Mouse (Mus musculus) MEL (cell line): ENCODE measurements around the gene Osbpl9. TPM values are rescaled to one million over a fixed set of nuclear protein-coding genes. Genes with fewer than 3 reads are reported as not detected.

ENCODE experiments used
- DNase-seq: peaks from one replicate; pipeline ENCODE4 v3.0.0; 2011; ENCODE audit warnings: low read depth, low spot score
- H3K27ac ChIP-seq: 2 replicates; pipeline ENCODE4 v1.5.1; 2012; ENCODE audit warnings: low read depth, mild to moderate bottlenecking, control low read depth, low read length, moderate library complexity; ENCODE audit not compliant: control insufficient read depth
- H3K27me3 ChIP-seq, 2 experiments: fragments of 150-350 bp in 1 of 2; sonication (generic) in 1 of 2; 2 replicates each; pipeline ENCODE4 v1.6.1; 2012; ENCODE audit warnings: low read length in 2 of 2, mild to moderate bottlenecking in 2 of 2, improper control_type of control experiment in 1 of 2, moderate library complexity in 1 of 2; ENCODE audit not compliant: insufficient read depth in 2 of 2, control insufficient read depth in 1 of 2
- H3K36me3 ChIP-seq, 2 experiments: 2 replicates each; pipeline ENCODE4 v1.6.1; 2012 to 2014; ENCODE audit warnings: low read length in 2 of 2, improper control_type of control experiment in 1 of 2, inconsistent platforms in 1 of 2, mild to moderate bottlenecking in 1 of 2; ENCODE audit not compliant: insufficient read depth in 2 of 2, control insufficient read depth in 1 of 2
- H3K4me1 ChIP-seq, 2 experiments: fragments of 150-350 bp in 1 of 2; sonication (generic) in 1 of 2; 2 replicates each; pipeline ENCODE4 v1.6.1; 2012; ENCODE audit warnings: low read length in 2 of 2, improper control_type of control experiment in 1 of 2, mild to moderate bottlenecking in 1 of 2; ENCODE audit not compliant: insufficient read depth in 2 of 2, control insufficient read depth in 1 of 2
- H3K4me3 ChIP-seq, 2 experiments: fragments of 150-350 bp in 1 of 2; sonication (generic) in 1 of 2; 2 replicates each; pipeline ENCODE4 v1.5.1; 2012; ENCODE audit warnings: low read depth in 2 of 2, low read length in 2 of 2, mild to moderate bottlenecking in 2 of 2, moderate library complexity in 2 of 2, control low read depth in 1 of 2, improper control_type of control experiment in 1 of 2; ENCODE audit not compliant: control insufficient read depth in 1 of 2, insufficient read depth in 1 of 2
- H3K79me2 ChIP-seq: 2 replicates; pipeline ENCODE4 v1.6.1; 2012; ENCODE audit warnings: mild to moderate bottlenecking, low read length, moderate library complexity; ENCODE audit not compliant: control insufficient read depth, poor library complexity, insufficient read depth
- H3K9ac ChIP-seq: 2 replicates; pipeline ENCODE4 v1.6.1; 2012; ENCODE audit warnings: low read depth, mild to moderate bottlenecking, control low read depth, low read length, moderate library complexity; ENCODE audit not compliant: control insufficient read depth, poor library complexity, severe bottlenecking
- H3K9me3 ChIP-seq: fragments of 150-350 bp; sonication (generic); replicated peaks from 2 replicates; pipeline ENCODE4 v1.6.1; 2012; ENCODE audit warnings: mild to moderate bottlenecking, low read length, improper control_type of control experiment, moderate library complexity; ENCODE audit not compliant: insufficient read depth
- BHLHE40 ChIP-seq: IDR thresholded peaks from 2 replicates; pipeline ENCODE4 v1.6.1; 2012; ENCODE audit warnings: low read depth, mild to moderate bottlenecking, inconsistent platforms, low read length, improper control_type of control experiment, borderline replicate concordance
- E2F4 ChIP-seq: IDR thresholded peaks from 2 replicates; pipeline ENCODE4 v1.6.1; 2011; ENCODE audit warnings: low read depth, low read length, improper control_type of control experiment, borderline replicate concordance
- ELF1 ChIP-seq: IDR thresholded peaks from 2 replicates; pipeline ENCODE4 v1.6.1; 2014; ENCODE audit warnings: low read depth, mild to moderate bottlenecking, inconsistent platforms, low read length, improper control_type of control experiment, moderate library complexity
- EP300 ChIP-seq, 2 experiments: IDR thresholded peaks; 2 replicates each; pipeline ENCODE4 v1.6.1; 2011; ENCODE audit warnings: improper control_type of control experiment in 2 of 2, low read length in 2 of 2, low read depth in 1 of 2, mild to moderate bottlenecking in 1 of 2
- GATA1 ChIP-seq: IDR thresholded peaks from 2 replicates; pipeline ENCODE4 v1.6.1; 2011; ENCODE audit warnings: low read depth, low read length, improper control_type of control experiment
- HCFC1 ChIP-seq: IDR thresholded peaks from 2 replicates; pipeline ENCODE4 v1.6.1; 2012; ENCODE audit warnings: low read depth, mild to moderate bottlenecking, inconsistent platforms, low read length, improper control_type of control experiment, moderate library complexity
- JUND ChIP-seq: IDR thresholded peaks from 2 replicates; pipeline ENCODE4 v1.6.1; 2011; ENCODE audit warnings: low read depth, mild to moderate bottlenecking, improper control_type of control experiment, low read length
- KAT2A ChIP-seq: conservative IDR thresholded peaks from 2 replicates; pipeline ENCODE4 v1.6.1; 2012; ENCODE audit warnings: low read depth, low read length, improper control_type of control experiment, inconsistent platforms
- MAFK ChIP-seq: IDR thresholded peaks from 2 replicates; pipeline ENCODE4 v1.6.1; 2011; ENCODE audit warnings: low read depth, mild to moderate bottlenecking, low read length, improper control_type of control experiment, borderline replicate concordance
- MAZ ChIP-seq: IDR thresholded peaks from 2 replicates; pipeline ENCODE4 v1.6.1; 2012; ENCODE audit warnings: low read depth, mild to moderate bottlenecking, inconsistent platforms, low read length, improper control_type of control experiment
- MEF2A ChIP-seq: IDR thresholded peaks from 2 replicates; pipeline ENCODE4 v1.6.1; 2014; ENCODE audit warnings: low read depth, mild to moderate bottlenecking, inconsistent platforms, low read length, improper control_type of control experiment; ENCODE audit not compliant: poor library complexity, insufficient replicate concordance, severe bottlenecking; ENCODE audit errors: extremely low read depth
- MYC ChIP-seq: IDR thresholded peaks from 2 replicates; pipeline ENCODE4 v1.6.1; 2011; ENCODE audit warnings: low read depth, mild to moderate bottlenecking, low read length, improper control_type of control experiment, moderate library complexity
- NRF1 ChIP-seq: IDR thresholded peaks from 2 replicates; pipeline ENCODE4 v1.6.1; 2014; ENCODE audit warnings: low read depth, mild to moderate bottlenecking, inconsistent platforms, low read length, improper control_type of control experiment, moderate library complexity; ENCODE audit not compliant: poor library complexity, insufficient read depth, severe bottlenecking
- POLR2AphosphoS2 ChIP-seq: IDR thresholded peaks from 2 replicates; pipeline ENCODE4 v1.6.1; 2011; ENCODE audit warnings: low read length, improper control_type of control experiment
- SIN3A ChIP-seq: IDR thresholded peaks from 2 replicates; pipeline ENCODE4 v1.6.1; 2012; ENCODE audit warnings: low read length, improper control_type of control experiment, inconsistent platforms
- TCF12 ChIP-seq: IDR thresholded peaks from 2 replicates; pipeline ENCODE4 v1.6.1; 2014; ENCODE audit warnings: low read depth, mild to moderate bottlenecking, inconsistent platforms, low read length, improper control_type of control experiment, moderate library complexity
- ZC3H11A ChIP-seq: IDR thresholded peaks from 2 replicates; pipeline ENCODE4 v1.6.1; 2012; ENCODE audit warnings: low read depth, mild to moderate bottlenecking, inconsistent platforms, low read length, improper control_type of control experiment
- ZKSCAN1 ChIP-seq: IDR thresholded peaks from 2 replicates; pipeline ENCODE4 v1.6.1; 2012; ENCODE audit warnings: low read depth, mild to moderate bottlenecking, inconsistent platforms, low read length, improper control_type of control experiment, moderate library complexity
- ZMIZ1 ChIP-seq: IDR thresholded peaks from 2 replicates; pipeline ENCODE4 v1.6.1; 2012; ENCODE audit warnings: low read depth, mild to moderate bottlenecking, inconsistent platforms, low read length, improper control_type of control experiment, moderate library complexity
- ZNF384 ChIP-seq: IDR thresholded peaks from 2 replicates; pipeline ENCODE4 v1.6.1; 2012; ENCODE audit warnings: low read depth, mild to moderate bottlenecking, inconsistent platforms, low read length, improper control_type of control experiment
- polyA plus RNA-seq, 2 experiments: library from polyadenylated mRNA; stranded (reverse) in 1 of 2; unstranded in 1 of 2; fragments of >175 nt in 1 of 2; fragments of >200 nt in 1 of 2; gene quantifications; 2 replicates each; pipeline versions ENCODE4 v1.2.1 to v1.2.4; 2012; ENCODE audit warnings: low replicate concordance in 2 of 2, low read depth in 1 of 2; ENCODE audit not compliant: insufficient read length in 2 of 2, insufficient read depth in 1 of 2, missing spikeins in 1 of 2
- total RNA-seq: library from RNA; depleted of rRNA; stranded (reverse); fragments of 300-350 nt; gene quantifications from 2 replicates; pipeline ENCODE4 v1.2.3, GENCODE M21; 2012

Osbpl9 gene
- total and polyA plus RNA-seq, 3 experiments: 14.9 to 42.6 TPM; not detected in 1

- DNase-seq: no peak
- H3K9ac ChIP-seq: no peak overlapping the region
- no peaks in the 10 kb centered on the region for H3K79me2 ChIP-seq
- no peaks in the 10 kb centered on the region for H3K4me1 ChIP-seq
- no peaks in the 10 kb centered on the region for H3K36me3 ChIP-seq
- TF ChIP-seq ELF1 (no peak), MYC (no peak), KAT2A (no peak), BHLHE40 (no peak), E2F4 (no peak), GATA1 (no peak), ZC3H11A (no peak), NRF1 (no peak), ZNF384 (no peak), TCF12 (no peak), ZMIZ1 (no peak), MAZ (no peak), ZKSCAN1 (no peak), HCFC1 (no peak), JUND (no peak), MEF2A (no peak), SIN3A (no peak), POLR2AphosphoS2 (no peak)
- no peak overlapping the region for H3K4me3 ChIP-seq
- H3K9me3 ChIP-seq: no peaks in the 10 kb centered on the region
- peaks cover 1 to 9% of the 10 kb centered on the region in 2 experiments for H3K27me3 ChIP-seq
- H3K27ac ChIP-seq: no peak overlapping the region
These were observed 23.5 kb upstream of the Osbpl9 start for GRCm38 (mm10) chr4:109225606-109226005.

GRCm38 (mm10) chr4:109224762-109225552, 22.9 kb upstream of the Osbpl9 start:
- no peak for TF ChIP-seq MAFK
- TF ChIP-seq ZNF384: no peak
- TF ChIP-seq EP300 (IDR thresholded peaks at IDR 0.05; ENCODE audit: low read depth in 1 of 2, low read length in 2 of 2): no peak
- no peak overlapping the region for H3K27ac ChIP-seq
- no peaks in the 10 kb centered on the region for H3K36me3 ChIP-seq
- H3K27me3 ChIP-seq: peaks cover 0 to 9% of the 10 kb centered on the region in 2 experiments
- DNase-seq: no peak
- no peak overlapping the region for H3K9ac ChIP-seq
- H3K4me1 ChIP-seq: no peaks in the 10 kb centered on the region
- no peak overlapping the region for H3K4me3 ChIP-seq
- H3K9me3 ChIP-seq: no peaks in the 10 kb centered on the region
- H3K79me2 ChIP-seq: no peaks in the 10 kb centered on the region
